Mouse (Mus musculus) C2C12 (cell line): Measurements from ENCODE around the gene Atp2b4. TPM values are rescaled to one million over a fixed set of nuclear protein-coding genes. Genes with fewer than 3 reads are reported as not detected.

Experiments
- H3K27me3 ChIP-seq: one replicate; pipeline ENCODE4 v1.6.1; 2011; ENCODE audit not compliant: control insufficient read depth, insufficient read depth, insufficient read length
- H3K36me3 ChIP-seq: one replicate; pipeline ENCODE4 v1.6.1; 2011; ENCODE audit not compliant: control insufficient read depth, insufficient read depth
- H3K4me3 ChIP-seq: one replicate; pipeline ENCODE4 v1.5.1; 2011; ENCODE audit warnings: mild to moderate bottlenecking, control low read depth; ENCODE audit not compliant: poor library complexity, insufficient read depth, severe bottlenecking
- H3K79me2 ChIP-seq: one replicate; pipeline ENCODE4 v1.6.1; 2011; ENCODE audit not compliant: control insufficient read depth, insufficient read depth
- H3K79me3 ChIP-seq: one replicate; pipeline ENCODE4 v1.6.1; 2011; ENCODE audit warnings: low read depth, control low read depth
- H3ac ChIP-seq: one replicate; pipeline ENCODE3; 2011; ENCODE audit warnings: low read depth; ENCODE audit not compliant: control insufficient read depth, insufficient read length
- CEBPB ChIP-seq: IDR thresholded peaks from one replicate; pipeline ENCODE4 v1.6.1; 2011; ENCODE audit warnings: low read depth, mild to moderate bottlenecking, control low read depth, moderate library complexity
- CTCF ChIP-seq: IDR thresholded peaks from one replicate; pipeline ENCODE4 v1.5.1; 2011; ENCODE audit not compliant: control insufficient read depth, insufficient read depth, insufficient read length
- FOSL1 ChIP-seq: IDR thresholded peaks from one replicate; pipeline ENCODE4 v1.8.0; 2011; ENCODE audit warnings: mild to moderate bottlenecking, low read length; ENCODE audit not compliant: poor library complexity, insufficient read depth, severe bottlenecking
- MAX ChIP-seq: IDR thresholded peaks from one replicate; pipeline ENCODE4 v1.6.1; 2011; ENCODE audit warnings: mild to moderate bottlenecking, control low read depth
- MYOD1 ChIP-seq: IDR thresholded peaks from one replicate; pipeline ENCODE4 v1.6.1; 2011; ENCODE audit warnings: low read depth; ENCODE audit not compliant: control insufficient read depth, insufficient read length
- MYOG ChIP-seq: IDR thresholded peaks from one replicate; pipeline ENCODE4 v1.6.1; 2011; ENCODE audit not compliant: control insufficient read depth, insufficient read length; ENCODE audit errors: extremely low read depth
- USF1 ChIP-seq: IDR thresholded peaks from one replicate; pipeline ENCODE4 v1.6.1; 2011; ENCODE audit warnings: low read depth, mild to moderate bottlenecking, control low read depth, moderate library complexity
- polyA plus RNA-seq: library from polyadenylated mRNA; unstranded; fragments of >200 nt; fragmentation: generic; extraction: Trizol; gene quantifications from one replicate; pipeline ENCODE4 v1.2.1, GENCODE M21; 2012; ENCODE audit warnings: missing spikeins

The Atp2b4 gene
- polyA plus RNA-seq, 1 experiment, result 3.0 TPM

- no peaks in the 10 kb centered on the region for H3K79me3 ChIP-seq
- H3K27me3 ChIP-seq, result no peaks in the 10 kb centered on the region
- TF ChIP-seq MYOD1 (no peak), USF1 (no peak), MYOG (no peak), FOSL1 (no peak), CTCF (no peak), MAX (no peak), CEBPB (no peak)
- H3K79me2 ChIP-seq, result no peaks in the 10 kb centered on the region
- no peaks in the 10 kb centered on the region for H3K36me3 ChIP-seq
- no peak overlapping the region for H3ac ChIP-seq
- H3K4me3 ChIP-seq, result no peak overlapping the region
These were observed 24.3 kb upstream of the Atp2b4 start for GRCm38 (mm10) chr1:133825140-133825539.

DNA sequence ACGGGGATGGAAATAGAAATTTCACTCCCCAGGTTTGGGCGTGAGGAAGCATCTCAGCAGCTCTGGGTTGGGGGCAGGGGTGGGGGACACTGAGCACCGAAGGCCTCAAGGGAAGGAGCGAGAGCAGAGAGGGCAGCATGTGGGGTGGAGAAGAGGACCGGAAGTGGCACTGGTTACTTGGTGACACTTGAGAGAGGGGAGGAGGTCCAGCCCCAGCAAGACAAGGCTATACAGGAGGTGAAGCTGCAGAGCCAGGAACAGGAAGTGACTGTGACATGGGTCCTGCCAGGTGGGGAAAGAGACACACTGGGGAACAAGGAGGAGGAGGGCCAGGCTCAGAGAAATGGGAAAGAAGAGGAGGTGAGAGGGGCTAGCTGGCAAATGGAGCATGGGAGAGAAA lies 20.3 kb upstream of the Atp2b4 start:
- H3K79me2 ChIP-seq, result no peaks in the 10 kb centered on the region
- no peaks in the 10 kb centered on the region for H3K27me3 ChIP-seq
- H3K36me3 ChIP-seq, result no peaks in the 10 kb centered on the region
- TF ChIP-seq MAX (no peak), MYOD1 (no peak), CTCF (no peak), USF1 (no peak), MYOG (no peak), FOSL1 (no peak), CEBPB (no peak)
- no peak overlapping the region for H3K4me3 ChIP-seq
- no peaks in the 10 kb centered on the region for H3K79me3 ChIP-seq
- no peak overlapping the region for H3ac ChIP-seq

DNA sequence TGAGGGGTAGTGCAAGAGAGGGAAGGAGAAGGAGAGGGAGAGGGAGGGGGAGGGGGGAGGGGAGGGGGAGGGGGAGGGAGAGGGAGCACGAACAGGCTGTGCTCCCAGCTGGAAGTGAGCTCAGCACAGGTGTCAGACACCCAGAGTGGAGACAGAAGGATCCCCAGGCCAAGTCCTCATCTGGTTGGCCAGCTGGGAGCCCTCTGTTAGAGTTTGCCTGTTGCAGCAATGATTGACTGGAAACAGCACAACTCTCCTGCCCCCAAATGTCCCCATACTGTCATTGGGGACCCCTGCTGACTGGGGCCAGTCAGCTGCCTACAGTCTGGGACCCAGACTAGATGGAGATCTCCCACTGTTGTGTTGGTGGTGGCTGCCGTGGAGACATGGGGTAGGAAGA lies 19.3 kb upstream of the Atp2b4 start:
- Histone ChIP-seq H3K27me3 (no peaks in the 10 kb centered on the region), H3K79me3 (no peaks in the 10 kb centered on the region), H3ac (no peak overlapping the region), H3K36me3 (no peaks in the 10 kb centered on the region), H3K79me2 (no peaks in the 10 kb centered on the region), H3K4me3 (no peak overlapping the region)
- no peak for TF ChIP-seq CEBPB
- TF ChIP-seq MYOG, result no peak
- no peak for TF ChIP-seq MAX
- TF ChIP-seq CTCF, result no peak

DNA sequence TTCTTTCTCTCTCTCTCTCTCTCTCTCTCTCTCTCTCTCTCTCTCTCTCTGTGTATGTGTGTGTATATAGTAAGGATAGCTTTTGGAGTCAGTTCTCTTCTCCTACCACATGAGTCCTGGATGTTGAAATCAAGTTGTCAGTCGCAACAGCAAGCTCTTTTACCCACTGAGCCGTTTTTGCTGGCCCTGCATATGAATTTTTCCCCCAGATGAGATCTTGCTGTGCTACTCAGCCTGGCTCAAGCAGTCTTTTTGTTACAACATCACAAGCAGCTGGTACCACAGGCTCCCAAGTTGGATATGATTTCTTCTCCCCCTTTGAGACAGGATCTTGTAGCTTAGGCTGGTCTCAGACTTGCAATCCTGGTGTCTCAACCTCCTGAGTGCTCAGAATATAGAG lies 17.7 kb upstream of the Atp2b4 start:
- Histone ChIP-seq H3K36me3 (no peaks in the 10 kb centered on the region), H3ac (no peak overlapping the region), H3K4me3 (no peak overlapping the region), H3K27me3 (no peaks in the 10 kb centered on the region), H3K79me3 (no peaks in the 10 kb centered on the region), H3K79me2 (no peaks in the 10 kb centered on the region)
- TF ChIP-seq MYOG, result no peak

DNA sequence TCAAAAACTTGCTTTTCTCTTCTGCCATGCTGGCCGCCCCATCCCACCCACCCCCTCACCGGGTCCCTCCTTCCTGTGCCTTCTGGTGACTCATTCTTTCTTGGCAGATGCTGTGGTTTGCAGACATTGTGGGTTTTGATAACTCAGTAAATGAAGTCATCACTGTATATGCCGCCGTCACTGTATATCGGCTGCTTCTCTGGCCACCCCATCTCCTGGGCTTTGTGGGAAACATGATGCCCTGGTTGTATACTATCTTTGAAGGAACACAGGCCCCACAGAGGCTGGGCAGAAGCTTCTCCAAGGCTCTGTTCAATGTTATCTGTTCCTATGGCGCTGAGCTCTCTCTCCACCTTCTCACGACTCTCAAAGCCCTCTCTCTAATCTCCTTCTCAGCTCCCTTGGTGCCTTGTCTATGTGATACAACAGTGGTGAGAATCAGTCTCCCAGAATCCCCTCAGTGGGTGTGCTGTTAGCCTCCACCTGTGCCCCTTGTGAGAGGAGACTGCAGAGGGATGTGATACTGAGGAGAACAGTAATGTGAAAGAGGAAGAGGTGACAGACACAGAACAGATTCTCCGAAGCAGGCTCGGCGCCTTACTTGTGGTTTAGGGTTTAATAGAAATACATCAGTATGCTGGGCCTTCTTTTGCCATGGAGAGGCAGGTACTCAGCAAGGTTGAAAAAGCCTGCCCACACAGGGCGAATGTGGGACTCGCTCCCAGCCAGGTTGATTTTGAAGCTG lies 15.1 kb upstream of the Atp2b4 start:
- Histone ChIP-seq H3K36me3 (no peaks in the 10 kb centered on the region), H3K79me3 (no peaks in the 10 kb centered on the region), H3ac (no peak overlapping the region), H3K4me3 (no peak overlapping the region), H3K27me3 (no peaks in the 10 kb centered on the region), H3K79me2 (no peaks in the 10 kb centered on the region)
- peak; percentile 52 for TF ChIP-seq MYOD1
- TF ChIP-seq FOSL1, result peak; percentile 25
- no peak for TF ChIP-seq MAX

GRCm38 (mm10) chr1:133809376-133809775 lies 8.5 kb upstream of the Atp2b4 start:
- Histone ChIP-seq H3K36me3 (no peaks in the 10 kb centered on the region), H3K79me2 (no peaks in the 10 kb centered on the region), H3K27me3 (no peaks in the 10 kb centered on the region), H3K4me3 (no peak overlapping the region), H3ac (no peak overlapping the region), H3K79me3 (no peaks in the 10 kb centered on the region)
- TF ChIP-seq CTCF (no peak), FOSL1 (no peak), CEBPB (no peak), USF1 (no peak), MAX (no peak)
